Mouse (Mus musculus) central nervous system, embryonic 11.5 days (tissue): ENCODE measurements around the gene Chd6. TPM values are rescaled to one million over a fixed set of nuclear protein-coding genes. Genes with fewer than 3 reads are reported as not detected.

Experiments
- polyA plus RNA-seq: library from polyadenylated mRNA; depleted of rRNA; stranded (reverse); fragments of >200 nt; gene quantifications from 2 replicates; pipeline ENCODE4 v1.2.3, GENCODE M21; 2012; rRNA removed

Chd6 gene
- polyA plus RNA-seq, result 30.2 and 36.0 TPM in 2 replicates

DNA sequence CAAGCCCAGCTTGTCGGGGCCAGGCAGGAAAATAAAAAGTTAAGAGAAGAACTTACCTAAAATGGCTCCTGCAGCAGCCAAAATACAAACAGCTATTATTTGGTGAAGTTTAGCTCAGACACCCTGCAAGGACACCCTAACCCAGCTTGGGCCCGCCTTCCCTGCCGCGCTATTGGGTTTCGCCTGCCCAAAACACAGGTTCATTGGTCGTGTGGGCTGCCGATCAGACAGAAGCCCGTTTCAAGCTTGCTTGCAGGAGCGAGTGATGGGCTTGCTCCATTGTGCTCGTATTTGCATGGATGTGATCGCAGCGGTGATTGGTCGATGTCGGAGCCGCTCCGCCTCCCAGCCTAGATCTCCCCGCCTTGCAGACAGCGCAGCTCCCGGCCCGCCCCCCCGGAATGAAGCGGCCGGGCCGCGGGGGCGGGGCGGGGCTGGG lies at the start of gene Chd6:
Gene Chd6 (minus strand): TSS at position 143 of the 439 bp plus-strand sequence.

DNA sequence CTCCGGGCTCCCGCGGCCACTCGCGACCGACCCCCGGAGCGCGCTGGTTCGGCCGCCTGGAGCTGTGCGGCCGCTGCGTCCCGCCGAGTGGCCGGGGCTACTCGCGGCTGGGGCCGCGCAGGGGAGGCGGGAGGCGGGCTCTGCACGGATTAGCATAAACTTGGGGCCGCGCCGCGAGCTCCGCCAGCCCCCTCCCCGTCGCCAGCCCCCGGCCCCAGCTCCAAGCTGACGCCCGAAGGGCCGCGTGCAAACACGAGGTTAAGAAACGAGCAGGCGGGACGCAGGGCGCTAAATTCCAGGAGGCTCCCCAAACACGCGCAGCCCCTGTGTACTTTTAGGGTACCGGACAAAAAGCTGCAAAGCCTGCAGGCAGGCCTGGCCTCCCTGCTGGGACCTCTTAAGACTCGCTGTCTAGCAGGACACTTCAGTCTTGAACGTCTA lies 196.6 kb downstream of the Chd6 start, which contains the start of gene Emilin3:
Gene Emilin3 (minus strand): TSS at position 98 of the 441 bp plus-strand sequence.

Other genes starting within 250 kb of the Chd6 start
- 4.7 and 5.8 TPM in 2 replicates for gene Zhx3, start 236.1 kb downstream of the Chd6 start, polyA plus RNA-seq
- gene Lpin3, start 228.4 kb downstream of the Chd6 start, polyA plus RNA-seq, result 0.71 and 0.89 TPM in 2 replicates
- 6.7 and 8.5 TPM in 2 replicates for gene Emilin3, start 196.7 kb downstream of the Chd6 start, polyA plus RNA-seq